Mouse (Mus musculus) layer of hippocampus, postnatal 14 days (tissue): ENCODE results near the gene Clybl. TPM values are rescaled to one million over a fixed set of nuclear protein-coding genes. Genes with fewer than 3 reads are reported as not detected.

Experiments
- DNase-seq, 2 experiments: peaks; one replicate each; pipeline ENCODE4 v3.0.0; 2021 to 2022; ENCODE audit warnings: low spot score in 2 of 2, mixed read lengths in 1 of 2
- total RNA-seq, 2 experiments: library from RNA; stranded (reverse); gene quantifications; 2 replicates each; pipeline ENCODE4 v1.2.3; 2021

The Clybl gene
- total RNA-seq, 2 experiments from 2014 or later = 25.5 to 26.8 TPM

- DNase-seq = no peak
Observed at GRCm38 (mm10) chr14:122384447-122385237, 203.1 kb downstream of the Clybl start.

GRCm38 (mm10) chr14:122385238-122385534 lies 203.7 kb downstream of the Clybl start:
- no peak for DNase-seq

GRCm38 (mm10) chr14:122385758-122386157 lies 204.3 kb downstream of the Clybl start:
- DNase-seq = no peak

- DNase-seq = no peak
Observed at GRCm38 (mm10) chr14:122386281-122387130, 205.0 kb downstream of the Clybl start.

GRCm38 (mm10) chr14:122387781-122388180 lies 206.3 kb downstream of the Clybl start:
- DNase-seq = no peak

- no peak for DNase-seq
Observed at GRCm38 (mm10) chr14:122388431-122389031, 207.0 kb downstream of the Clybl start.

GRCm38 (mm10) chr14:122389684-122390370 lies 208.3 kb downstream of the Clybl start:
- DNase-seq = no peak

- no peak for DNase-seq
Observed at GRCm38 (mm10) chr14:122390935-122391334, 209.4 kb downstream of the Clybl start.

GRCm38 (mm10) chr14:122393119-122393518 lies 211.6 kb downstream of the Clybl start:
- no peak for DNase-seq

- DNase-seq = no peak
Observed at GRCm38 (mm10) chr14:122398676-122399075, 217.2 kb downstream of the Clybl start.

GRCm38 (mm10) chr14:122399906-122400305 lies 218.4 kb downstream of the Clybl start:
- DNase-seq = no peak

GRCm38 (mm10) chr14:122401886-122402285 lies 220.4 kb downstream of the Clybl start:
- DNase-seq = no peak

GRCm38 (mm10) chr14:122402716-122403258 lies 221.3 kb downstream of the Clybl start:
- DNase-seq = peak in 1 of 2 experiments; percentile 12

GRCm38 (mm10) chr14:122403422-122403940 lies 222.0 kb downstream of the Clybl start:
- DNase-seq = no peak

GRCm38 (mm10) chr14:122404596-122405154 lies 223.2 kb downstream of the Clybl start:
- DNase-seq = no peak

- no peak for DNase-seq
Observed at GRCm38 (mm10) chr14:122405236-122405635, 223.7 kb downstream of the Clybl start.

GRCm38 (mm10) chr14:122405897-122406540 lies 224.5 kb downstream of the Clybl start:
- DNase-seq = no peak

- DNase-seq = peak; percentile 28 to 31
Observed at GRCm38 (mm10) chr14:122406541-122407219, 225.2 kb downstream of the Clybl start.

- DNase-seq = no peak
Observed at GRCm38 (mm10) chr14:122412841-122413541, 231.5 kb downstream of the Clybl start.
